Mouse (Mus musculus) limb, embryonic 12.5 days (tissue): Measurements from ENCODE around the gene Ammecr1. TPM values are rescaled to one million over a fixed set of nuclear protein-coding genes. Genes with fewer than 3 reads are reported as not detected.

ENCODE experiments used
- ATAC-seq: fragments of 200-750 bp; cut with Nextera tagmentation; 2 replicates; pipeline ENCODE4 v1.8.0; 2017; ENCODE audit warnings: low read depth, moderate TSS enrichment; ENCODE audit not compliant: insufficient number of reproducible peaks, insufficient read depth, low FRiP score, low TSS enrichment
- H3K27ac ChIP-seq: fragments of 300-500 bp; sonication (generic); 2 replicates; pipeline ENCODE4 v1.5.1; 2016; ENCODE audit warnings: mild to moderate bottlenecking, moderate library complexity
- H3K27me3 ChIP-seq: fragments of 300-500 bp; sonication (generic); 2 replicates; pipeline ENCODE4 v1.6.1; 2016; ENCODE audit warnings: mild to moderate bottlenecking, moderate library complexity
- H3K36me3 ChIP-seq: fragments of 300-500 bp; sonication (generic); 2 replicates; pipeline ENCODE4 v1.6.1; 2016; ENCODE audit warnings: mild to moderate bottlenecking, moderate library complexity
- H3K4me1 ChIP-seq: fragments of 300-500 bp; sonication (generic); replicated peaks from 2 replicates; pipeline ENCODE4 v1.6.1; 2016
- H3K4me2 ChIP-seq: fragments of 300-500 bp; sonication (generic); 2 replicates; pipeline ENCODE4 v1.6.1; 2016; ENCODE audit warnings: mild to moderate bottlenecking, moderate library complexity
- H3K4me3 ChIP-seq: fragments of 300-500 bp; sonication (generic); replicated peaks from 2 replicates; pipeline ENCODE4 v1.5.1; 2016; ENCODE audit warnings: mild to moderate bottlenecking
- H3K9ac ChIP-seq: fragments of 300-500 bp; sonication (generic); replicated peaks from 2 replicates; pipeline ENCODE4 v1.6.1; 2016; ENCODE audit warnings: mild to moderate bottlenecking, moderate library complexity
- H3K9me3 ChIP-seq: fragments of 300-500 bp; sonication (generic); 2 replicates; pipeline ENCODE4 v1.6.1; 2016; ENCODE audit warnings: mild to moderate bottlenecking, moderate library complexity
- WGBS: fragments of 180-500 bp; shearing (Covaris S2); methylation state at CpG from one replicate; pipeline ENCODE4 v1.1.7; 2016; 5-methylcytosine and 5-hydroxymethylcytosine counted together
- polyA plus RNA-seq: library from polyadenylated mRNA; unstranded; fragments of >200 nt; fragmentation: Nextera tagmentation; extraction: Ambion mirVana; gene quantifications from 2 replicates; pipeline ENCODE4 v1.2.1, GENCODE M21; 2016

The Ammecr1 gene
- polyA plus RNA-seq, 1 experiment from 2014 or later: 16.5 TPM

- H3K4me1 ChIP-seq: no peaks in the 10 kb centered on the region
- H3K36me3 ChIP-seq: no peaks in the 10 kb centered on the region
- H3K9ac ChIP-seq: no peak overlapping the region
- no peaks in the 10 kb centered on the region for H3K9me3 ChIP-seq
- H3K4me2 ChIP-seq: no peak overlapping the region
- peaks cover 11% of the 10 kb centered on the region; the same call in 1 of the 2 replicates for H3K27me3 ChIP-seq
- ATAC-seq: no peak
- H3K27ac ChIP-seq: no peak overlapping the region
- H3K4me3 ChIP-seq: no peak overlapping the region
These were observed 52.3 kb downstream of the Ammecr1 start for GRCm38 (mm10) chrX:142914208-142914607.

GRCm38 (mm10) chrX:142903854-142904253 lies 62.7 kb downstream of the Ammecr1 start:
- H3K27ac ChIP-seq: no peak overlapping the region
- no peak overlapping the region for H3K9ac ChIP-seq
- ATAC-seq: no peak
- no peaks in the 10 kb centered on the region for H3K4me1 ChIP-seq
- H3K36me3 ChIP-seq: no peaks in the 10 kb centered on the region
- 84% methylated on average over 8 of the region's 8 CpGs for WGBS
- H3K27me3 ChIP-seq: peaks cover 21% of the 10 kb centered on the region
- no peaks in the 10 kb centered on the region for H3K9me3 ChIP-seq
- no peak overlapping the region for H3K4me2 ChIP-seq
- no peak overlapping the region for H3K4me3 ChIP-seq

GRCm38 (mm10) chrX:142902599-142902998 lies 63.9 kb downstream of the Ammecr1 start:
- no peak overlapping the region for H3K4me3 ChIP-seq
- WGBS: 71% methylated on average over 2 of the region's 2 CpGs
- H3K27ac ChIP-seq: no peak overlapping the region
- H3K9ac ChIP-seq: no peak overlapping the region
- H3K9me3 ChIP-seq: no peaks in the 10 kb centered on the region
- no peak for ATAC-seq
- no peak overlapping the region for H3K4me2 ChIP-seq
- peaks cover 30% of the 10 kb centered on the region for H3K27me3 ChIP-seq
- H3K4me1 ChIP-seq: no peaks in the 10 kb centered on the region
- H3K36me3 ChIP-seq: no peaks in the 10 kb centered on the region

- Histone ChIP-seq H3K4me1 (no peaks in the 10 kb centered on the region), H3K27ac (no peak overlapping the region), H3K27me3 (peaks cover 33% of the 10 kb centered on the region), H3K4me3 (no peak overlapping the region), H3K9me3 (no peaks in the 10 kb centered on the region), H3K36me3 (no peaks in the 10 kb centered on the region), H3K4me2 (no peak overlapping the region), H3K9ac (no peak overlapping the region)
- ATAC-seq: no peak
- WGBS: 74% methylated on average over 4 of the region's 4 CpGs
These were observed 64.6 kb downstream of the Ammecr1 start for GRCm38 (mm10) chrX:142901915-142902314.

GRCm38 (mm10) chrX:142898295-142898887 lies 68.1 kb downstream of the Ammecr1 start:
- no peaks in the 10 kb centered on the region for H3K9me3 ChIP-seq
- H3K36me3 ChIP-seq: no peaks in the 10 kb centered on the region
- H3K4me2 ChIP-seq: no peak overlapping the region
- H3K9ac ChIP-seq: no peak overlapping the region
- no peak overlapping the region for H3K4me3 ChIP-seq
- no peak overlapping the region for H3K27ac ChIP-seq
- H3K4me1 ChIP-seq: no peaks in the 10 kb centered on the region
- WGBS: 85% methylated on average over 9 of the region's 9 CpGs
- no peak for ATAC-seq
- H3K27me3 ChIP-seq: peaks cover 23% of the 10 kb centered on the region

- H3K9me3 ChIP-seq: no peaks in the 10 kb centered on the region
- H3K27me3 ChIP-seq: peaks cover 17% of the 10 kb centered on the region
- H3K9ac ChIP-seq: no peak overlapping the region
- 87% methylated on average over 6 of the region's 6 CpGs for WGBS
- no peak overlapping the region for H3K27ac ChIP-seq
- no peaks in the 10 kb centered on the region for H3K4me1 ChIP-seq
- H3K4me2 ChIP-seq: no peak overlapping the region
- ATAC-seq: no peak
- no peak overlapping the region for H3K4me3 ChIP-seq
- no peaks in the 10 kb centered on the region for H3K36me3 ChIP-seq
These were observed 69.0 kb downstream of the Ammecr1 start for GRCm38 (mm10) chrX:142897477-142898000.

GRCm38 (mm10) chrX:142895316-142895715 lies 71.2 kb downstream of the Ammecr1 start:
- H3K27me3 ChIP-seq: peaks cover 18% of the 10 kb centered on the region
- no peaks in the 10 kb centered on the region; the same call in 1 of the 2 replicates for H3K4me1 ChIP-seq
- H3K4me3 ChIP-seq: no peak overlapping the region
- H3K9me3 ChIP-seq: no peaks in the 10 kb centered on the region
- H3K9ac ChIP-seq: no peak overlapping the region
- H3K4me2 ChIP-seq: no peak overlapping the region
- H3K36me3 ChIP-seq: no peaks in the 10 kb centered on the region
- WGBS: 54% methylated on average over 2 of the region's 2 CpGs
- H3K27ac ChIP-seq: 0 out of 2 replicates have a peak overlapping the region, but pooled peaks have one; percentile 56
- ATAC-seq: no peak

- H3K9me3 ChIP-seq: no peaks in the 10 kb centered on the region
- no peak overlapping the region for H3K4me3 ChIP-seq
- peaks cover 26% of the 10 kb centered on the region for H3K27me3 ChIP-seq
- no peak overlapping the region for H3K27ac ChIP-seq
- 91% methylated on average over 7 of the region's 7 CpGs for WGBS
- no peak overlapping the region for H3K9ac ChIP-seq
- no peak for ATAC-seq
- H3K4me1 ChIP-seq: no peaks in the 10 kb centered on the region
- H3K4me2 ChIP-seq: no peak overlapping the region
- no peaks in the 10 kb centered on the region for H3K36me3 ChIP-seq
These were observed 80.6 kb downstream of the Ammecr1 start for GRCm38 (mm10) chrX:142885962-142886361.

- 93% methylated on average over 4 of the region's 4 CpGs for WGBS
- Histone ChIP-seq H3K27me3 (peaks cover 32% of the 10 kb centered on the region), H3K9ac (no peak overlapping the region), H3K4me3 (no peak overlapping the region), H3K27ac (no peak overlapping the region), H3K36me3 (no peaks in the 10 kb centered on the region), H3K9me3 (no peaks in the 10 kb centered on the region), H3K4me1 (no peaks in the 10 kb centered on the region), H3K4me2 (no peak overlapping the region)
- ATAC-seq: no peak
These were observed 82.9 kb downstream of the Ammecr1 start for GRCm38 (mm10) chrX:142883593-142883992.

GRCm38 (mm10) chrX:142882255-142882654 lies 84.3 kb downstream of the Ammecr1 start:
- Histone ChIP-seq H3K4me3 (no peak overlapping the region), H3K4me2 (no peak overlapping the region), H3K4me1 (no peaks in the 10 kb centered on the region), H3K36me3 (no peaks in the 10 kb centered on the region), H3K27me3 (peaks cover 24% of the 10 kb centered on the region), H3K27ac (no peak overlapping the region), H3K9ac (no peak overlapping the region), H3K9me3 (no peaks in the 10 kb centered on the region)
- ATAC-seq: no peak
- WGBS: 85% methylated on average over 5 of the region's 5 CpGs

GRCm38 (mm10) chrX:142869844-142870243 lies 96.7 kb downstream of the Ammecr1 start:
- H3K4me2 ChIP-seq: no peak overlapping the region
- H3K4me3 ChIP-seq: no peak overlapping the region
- 61% methylated on average over 2 of the region's 2 CpGs for WGBS
- no peaks in the 10 kb centered on the region for H3K4me1 ChIP-seq
- H3K27ac ChIP-seq: no peak overlapping the region
- no peaks in the 10 kb centered on the region for H3K9me3 ChIP-seq
- H3K9ac ChIP-seq: no peak overlapping the region
- H3K36me3 ChIP-seq: no peaks in the 10 kb centered on the region
- no peak for ATAC-seq
- H3K27me3 ChIP-seq: peaks cover 9% of the 10 kb centered on the region

- Histone ChIP-seq H3K36me3 (no peaks in the 10 kb centered on the region), H3K27me3 (peaks cover 26% of the 10 kb centered on the region), H3K27ac (no peak overlapping the region), H3K4me2 (no peak overlapping the region), H3K4me3 (no peak overlapping the region), H3K9me3 (no peaks in the 10 kb centered on the region), H3K4me1 (no peaks in the 10 kb centered on the region), H3K9ac (no peak overlapping the region)
- 89% methylated on average over 9 of the region's 9 CpGs for whole genome bisulfite sequencing
- no peak for ATAC-seq
These were observed 118.5 kb downstream of the Ammecr1 start for GRCm38 (mm10) chrX:142848032-142848431.
